Mouse (Mus musculus): ENCODE data around the gene Ice2.

The Ice2 gene

DNA sequence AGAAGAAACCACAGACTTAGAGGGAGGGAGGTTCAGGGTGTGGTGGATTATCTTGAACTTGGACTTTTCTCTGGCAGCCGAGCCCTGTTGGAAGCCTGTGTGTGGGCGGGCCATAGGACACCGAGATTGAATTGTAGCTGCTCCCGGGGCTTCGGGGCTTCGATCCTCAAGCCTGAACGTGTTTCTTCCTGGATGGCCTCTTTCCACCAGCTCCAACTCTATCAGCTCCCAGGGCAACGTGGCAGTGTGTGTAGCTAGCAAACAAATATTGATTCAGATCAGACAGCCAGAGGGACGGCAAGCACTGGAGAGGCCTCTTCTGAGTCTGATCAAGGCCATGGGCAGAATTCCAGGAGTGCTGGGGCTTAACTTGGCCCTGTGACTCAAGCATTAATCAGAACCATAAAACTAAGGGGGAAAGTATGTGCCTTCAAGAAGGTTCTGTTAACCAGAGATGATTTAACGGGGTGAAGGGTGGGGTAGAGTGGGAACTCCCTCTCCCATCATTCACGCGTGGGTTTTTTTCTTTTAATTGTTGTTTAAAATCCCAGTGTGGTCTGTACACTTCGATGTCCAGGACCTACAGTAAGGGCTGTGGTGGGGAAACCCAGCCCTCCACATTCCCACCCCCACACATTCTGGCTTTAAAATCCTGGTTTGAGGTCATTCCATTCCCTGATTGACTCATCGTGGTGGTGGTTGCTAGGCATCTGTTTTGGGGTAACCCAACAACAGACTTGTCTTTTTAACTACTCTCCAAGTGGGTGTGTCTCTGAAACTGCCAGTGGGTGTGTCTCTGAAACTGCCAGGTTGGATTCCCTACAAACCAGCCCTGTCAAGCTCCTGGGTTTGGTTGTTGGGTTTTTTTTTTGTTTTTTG lies 60.3 kb downstream of the Ice2 start:
- intact Hi-C loops (cut with DNase I): no loop called here

DNA sequence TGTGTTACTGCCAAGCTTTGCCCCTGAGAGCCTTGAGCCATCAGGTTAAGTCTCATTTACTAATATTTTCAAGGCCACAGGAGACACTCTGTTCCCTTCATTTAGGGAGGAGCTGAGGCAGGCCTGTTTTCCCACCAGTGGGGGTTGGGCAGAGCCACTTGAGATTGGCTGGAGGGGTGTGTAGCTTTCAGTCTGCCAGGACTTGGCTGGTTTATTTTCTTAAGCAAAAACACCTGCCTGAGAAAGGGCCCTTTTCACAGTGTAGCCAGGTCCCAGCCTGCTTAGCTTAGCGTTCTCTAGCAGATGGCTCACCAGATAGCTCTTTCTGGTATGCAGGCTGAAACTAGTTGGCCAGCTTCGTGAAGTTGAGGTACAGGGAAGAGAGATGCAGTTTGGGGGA lies 61.3 kb downstream of the Ice2 start:
- intact Hi-C loops (cut with DNase I): no loop called here

DNA sequence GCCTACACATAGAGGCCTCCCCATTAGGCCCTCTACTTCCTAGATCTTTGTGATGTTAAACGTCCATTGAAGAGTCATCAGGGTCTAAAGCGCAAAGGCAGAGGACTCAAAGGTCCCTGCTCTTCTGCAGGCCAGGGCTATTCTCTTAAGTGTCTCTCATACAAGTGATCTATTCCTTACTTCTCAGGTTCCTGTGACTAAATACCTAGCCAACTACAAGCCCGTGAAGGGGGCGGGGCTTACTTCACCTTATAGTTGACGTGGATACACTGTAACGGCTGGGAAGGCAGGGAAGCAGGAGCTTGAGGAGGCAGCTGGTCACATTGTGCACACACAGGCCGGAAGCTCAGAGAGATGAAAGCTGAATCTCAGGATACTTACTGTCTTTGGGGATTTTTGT lies 62.2 kb downstream of the Ice2 start:
- intact Hi-C loops (cut with DNase I): no loop called here

DNA sequence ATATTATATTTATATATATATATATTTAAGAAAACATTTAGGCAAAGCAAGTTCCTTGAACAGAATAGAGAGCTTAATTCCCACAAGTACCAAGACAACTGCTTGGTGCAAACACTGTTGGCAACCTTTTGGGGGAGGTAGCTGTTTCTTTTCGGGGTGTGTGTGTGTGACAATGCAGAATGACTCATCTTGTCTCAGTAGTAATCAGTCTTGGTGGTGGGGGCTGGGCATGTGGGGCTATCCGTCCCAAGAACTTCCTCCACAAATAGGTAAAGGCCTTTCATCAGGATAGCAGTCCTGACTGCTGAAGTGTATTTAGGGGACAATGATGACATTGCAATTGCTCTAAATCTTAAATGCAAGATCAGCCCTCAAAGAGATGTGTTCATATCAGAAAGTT lies 65.3 kb downstream of the Ice2 start:
- intact Hi-C loops (cut with DNase I): no loop called here

DNA sequence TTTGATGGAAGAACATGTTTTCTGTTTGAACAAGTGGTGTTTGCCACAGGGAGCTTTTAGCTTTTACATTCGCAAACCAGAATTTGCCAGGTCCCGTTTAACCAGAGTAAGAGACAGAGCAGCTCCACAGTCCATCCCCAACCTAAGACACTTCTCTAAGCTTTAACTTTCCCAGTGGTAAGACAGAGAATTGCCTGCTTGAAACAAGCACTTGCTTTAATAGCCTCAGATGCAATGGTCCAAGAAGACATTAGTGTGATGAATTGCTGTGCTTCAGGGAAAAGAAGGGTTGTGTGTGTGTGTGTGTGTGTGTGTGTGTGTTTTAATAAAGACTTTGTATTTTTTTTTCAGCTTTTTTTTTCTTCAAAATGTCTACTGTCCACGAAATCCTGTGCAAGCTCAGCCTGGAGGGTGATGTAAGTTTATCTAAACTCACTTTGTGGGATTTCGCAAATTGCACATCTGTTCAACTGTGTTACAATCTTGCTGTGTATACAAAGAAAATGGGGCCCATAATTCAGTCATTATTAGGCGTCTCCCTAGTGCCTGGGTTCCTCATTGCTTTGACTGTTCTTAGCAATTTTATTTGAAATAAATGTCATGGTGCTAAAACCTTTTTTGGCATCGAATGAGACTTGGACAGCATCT lies 66.5 kb downstream of the Ice2 start:
- intact Hi-C loops (cut with DNase I): no loop called here

DNA sequence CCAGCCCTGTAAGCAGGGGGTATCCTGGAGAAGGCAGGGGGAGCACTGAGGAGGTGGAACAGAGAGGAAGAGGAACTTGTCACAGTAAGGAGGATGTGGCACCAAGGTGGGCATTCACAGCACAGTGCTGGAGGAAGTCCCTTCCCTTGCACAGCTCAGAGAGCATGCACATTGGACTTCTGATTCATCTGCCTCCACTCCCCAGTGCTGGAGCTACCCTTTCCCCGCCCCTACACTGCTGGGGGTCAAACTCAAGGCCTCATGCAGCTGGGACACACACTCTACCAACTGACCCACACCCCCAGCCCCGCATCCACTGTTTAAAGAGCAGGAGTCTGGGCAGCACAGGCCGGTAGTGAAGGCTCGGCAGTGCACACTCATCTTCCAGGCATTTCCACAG lies 68.4 kb downstream of the Ice2 start:
- intact Hi-C loops (cut with DNase I): no loop called here

DNA sequence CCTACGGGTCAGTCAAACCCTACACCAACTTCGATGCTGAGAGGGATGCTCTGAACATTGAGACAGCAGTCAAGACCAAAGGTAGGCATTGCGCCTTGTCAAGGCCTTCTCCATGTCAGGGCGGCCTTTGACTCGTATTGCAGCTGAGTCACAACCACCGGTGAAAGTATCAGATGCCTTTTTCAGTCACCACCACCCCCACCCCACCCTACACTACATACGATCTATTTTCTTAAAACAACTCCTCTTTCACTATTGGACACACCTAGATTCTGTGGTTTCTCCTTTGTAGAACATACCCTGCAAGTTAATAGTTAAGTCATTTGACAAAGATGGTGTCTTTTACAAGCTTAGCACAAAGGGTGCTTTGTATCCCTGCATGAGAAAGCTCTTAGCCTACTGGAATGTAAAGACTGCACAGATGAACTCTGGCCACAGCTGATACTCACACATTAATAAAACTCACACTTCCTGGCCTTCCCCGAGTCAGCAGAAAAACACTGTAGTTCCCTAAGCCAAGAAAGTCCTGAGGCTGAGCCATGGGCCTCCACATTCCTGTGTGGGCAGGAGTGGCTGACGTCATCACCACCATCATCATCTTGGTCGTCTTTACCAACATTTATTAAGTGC lies 69.7 kb downstream of the Ice2 start:
- intact Hi-C loops (cut with DNase I): no loop called here

DNA sequence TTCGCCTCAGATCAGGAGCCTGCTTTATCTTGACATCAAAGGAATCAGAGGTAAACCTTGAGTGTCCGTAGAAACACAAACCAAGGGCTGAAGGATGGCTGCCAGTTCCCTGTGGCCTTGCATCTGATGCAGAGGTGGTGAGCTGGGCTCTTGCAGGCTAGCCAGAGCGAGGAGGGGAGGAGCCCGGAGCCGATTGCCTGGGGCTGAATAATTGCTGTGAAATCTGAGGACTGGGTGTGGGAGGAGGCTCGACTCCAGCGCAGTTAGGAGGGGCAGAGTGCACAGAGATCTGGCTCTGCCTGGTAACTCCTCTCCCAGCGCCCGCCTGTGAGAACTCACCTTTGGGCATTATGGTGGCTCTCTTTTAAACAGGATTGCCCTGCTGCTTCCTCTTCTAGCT lies 71.3 kb downstream of the Ice2 start:
- intact Hi-C loops (cut with DNase I): no loop called here

DNA sequence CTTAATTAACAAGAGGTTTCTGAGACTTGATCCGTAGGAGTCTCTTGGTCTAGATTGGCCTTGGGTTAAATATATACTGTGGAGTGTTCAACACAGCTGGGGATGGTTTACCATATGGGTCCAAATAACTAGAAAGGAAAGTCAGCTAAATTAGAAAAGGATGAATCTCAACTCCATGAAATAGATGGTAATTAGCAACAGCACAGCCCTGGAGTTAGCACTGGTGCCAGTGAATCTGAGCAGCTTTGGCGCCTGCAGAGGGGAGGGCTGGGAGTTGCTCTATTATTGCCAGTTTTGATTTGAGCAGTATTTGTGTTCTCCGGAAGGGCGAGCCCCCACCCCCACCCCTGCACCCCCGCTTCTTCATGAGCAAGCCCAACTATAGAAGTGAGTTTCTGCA lies 72.7 kb downstream of the Ice2 start:
- intact Hi-C loops (cut with DNase I): no loop called here

DNA sequence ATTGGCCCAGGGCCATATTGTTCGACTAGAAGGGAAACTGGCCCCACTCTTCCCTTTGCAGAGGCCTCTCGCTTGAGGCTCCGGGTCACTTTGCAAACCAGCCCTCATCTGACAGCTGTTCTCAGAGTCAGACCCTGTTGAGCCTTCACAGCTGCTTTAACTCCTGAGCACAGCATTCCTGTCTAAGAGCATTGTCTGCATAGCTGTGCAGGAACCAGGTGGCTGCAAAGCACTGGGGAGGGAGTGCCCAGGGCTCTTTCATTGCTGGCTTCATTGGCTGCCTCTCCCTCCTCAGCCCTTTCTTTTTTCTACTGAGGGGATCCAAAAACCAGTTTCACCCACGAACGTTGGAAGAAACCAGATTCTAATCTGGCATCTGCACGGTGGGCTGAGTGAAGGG lies 73.2 kb downstream of the Ice2 start:
- intact Hi-C loops (cut with DNase I): no loop called here

DNA sequence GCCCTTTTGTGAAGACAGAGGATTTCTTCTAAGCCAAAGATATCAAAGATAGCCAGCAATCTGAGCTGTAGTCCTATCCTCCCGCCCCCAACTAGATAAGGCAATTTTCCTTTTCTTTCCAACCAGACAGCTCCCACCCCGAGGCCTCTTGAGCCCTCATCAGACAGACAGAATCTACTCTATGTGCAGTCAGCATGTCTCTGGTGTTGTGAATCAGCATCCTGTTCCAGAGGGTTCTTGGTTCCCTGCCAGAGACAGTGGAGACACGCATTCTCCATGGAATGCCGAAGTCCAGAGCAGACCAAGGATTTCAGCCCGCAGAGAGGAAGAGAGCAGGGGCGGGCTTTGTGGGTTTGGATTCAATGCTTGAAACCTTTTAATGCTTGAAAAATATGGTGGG lies 75.0 kb downstream of the Ice2 start:
- intact Hi-C loops (cut with DNase I): no loop called here

DNA sequence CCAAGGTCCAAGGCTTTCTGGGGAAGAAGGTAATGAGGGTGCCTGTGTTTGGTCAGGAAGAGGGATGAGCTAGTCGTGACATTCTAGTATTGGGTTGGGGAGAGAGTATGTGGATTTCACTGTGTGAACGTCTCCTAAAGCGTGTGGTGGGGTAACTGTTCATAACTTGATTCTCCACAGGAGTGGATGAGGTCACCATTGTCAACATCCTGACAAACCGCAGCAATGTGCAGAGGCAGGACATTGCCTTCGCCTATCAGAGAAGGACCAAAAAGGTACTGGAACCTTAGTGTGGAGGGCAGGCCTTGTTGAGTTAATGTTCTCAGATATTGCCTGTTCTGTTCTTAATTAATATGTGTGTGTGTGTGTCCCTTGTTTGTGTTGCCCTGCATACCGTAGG lies 78.2 kb downstream of the Ice2 start:
- intact Hi-C loops (cut with DNase I): loop anchor here (5.0 kb wide), 1 partner anchor 34 kb away; no protein-coding TSS in a partner anchor

DNA sequence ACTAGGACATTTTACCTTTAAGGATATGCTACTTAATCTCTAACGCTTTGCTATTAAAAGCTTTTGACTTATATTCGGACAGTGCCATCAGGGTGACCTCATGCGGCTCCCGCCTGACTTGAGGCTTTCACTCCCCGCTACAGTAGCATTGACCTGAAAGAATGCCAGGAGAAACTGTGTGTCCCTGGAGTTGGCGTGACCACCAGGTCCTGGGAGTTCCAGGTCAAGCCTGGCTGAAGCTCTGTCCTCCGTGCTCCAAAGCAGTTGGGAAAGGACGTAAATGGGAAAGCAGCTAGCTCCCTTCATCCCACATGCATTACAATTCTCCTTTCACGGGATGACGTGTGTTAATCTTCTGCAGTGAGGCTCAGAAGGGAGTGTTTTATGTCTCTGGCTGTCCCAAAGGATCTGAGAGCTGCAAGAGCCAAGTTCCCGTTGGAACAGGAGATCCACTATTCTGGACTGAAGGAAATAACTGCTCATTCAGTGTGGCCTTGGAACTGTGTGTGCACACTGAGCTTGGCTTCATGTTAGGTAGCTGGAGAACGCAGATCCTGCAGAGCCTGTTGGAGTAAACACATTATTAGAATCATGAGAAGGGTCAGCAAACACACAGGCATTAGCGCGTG lies 79.6 kb downstream of the Ice2 start:
- intact Hi-C loops (cut with DNase I): loop anchor here (5.0 kb wide), 1 partner anchor 35 kb away; no protein-coding TSS in a partner anchor

DNA sequence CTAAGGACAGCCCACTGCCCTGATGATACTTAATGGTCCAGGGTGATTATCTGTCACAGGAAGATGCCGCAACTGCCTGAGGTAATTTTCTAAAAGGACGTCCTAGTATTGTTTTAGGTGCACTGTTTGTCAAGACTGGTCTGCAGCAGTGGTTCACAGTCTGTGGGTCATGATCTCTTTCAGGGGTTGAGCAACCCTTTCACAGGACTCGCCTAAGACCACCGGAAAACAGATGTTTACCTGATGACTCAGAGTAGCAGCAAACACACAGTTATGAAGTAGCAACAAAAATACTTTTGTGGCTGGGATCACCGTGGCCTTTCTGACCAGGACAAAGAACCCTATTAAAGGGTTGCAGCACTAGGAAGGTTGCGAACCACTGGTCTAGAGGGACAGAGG lies 80.1 kb downstream of the Ice2 start:
- intact Hi-C loops (cut with DNase I): loop anchor here (5.0 kb wide), 1 partner anchor 36 kb away; no protein-coding TSS in a partner anchor

DNA sequence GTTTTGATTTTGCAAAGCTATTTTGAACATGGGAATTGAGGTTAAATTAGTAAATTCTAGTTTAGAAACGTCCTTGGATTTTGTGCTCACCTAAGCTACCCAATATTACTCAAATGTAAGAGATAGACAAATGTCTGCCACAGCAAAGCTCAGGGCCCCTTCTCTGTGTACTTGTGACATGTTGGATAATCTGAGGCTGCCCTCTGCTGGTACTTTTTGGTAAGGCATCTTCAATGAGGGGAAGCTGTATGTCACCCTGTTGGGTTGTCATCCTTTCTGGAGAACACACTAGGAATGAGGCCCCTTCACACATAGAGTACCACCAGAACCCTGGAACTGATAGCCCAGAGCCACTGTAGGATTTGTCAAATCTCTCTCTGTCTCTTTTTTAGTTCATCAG lies 82.6 kb downstream of the Ice2 start:
- intact Hi-C loops (cut with DNase I): loop anchor here (2.0 kb wide), 1 partner anchor 62 kb away; no protein-coding TSS in a partner anchor

Small RNA genes lying within 50 kb of the gene (microRNA-seq; reads per million reads assigned to microRNA genes)
- gene Mir3109: 1.9 to 4.6 reads per million in 2 experiments
